Mouse (Mus musculus) MEL (cell line): Measurements from ENCODE around the gene Atp2a3. TPM values are rescaled to one million over a fixed set of nuclear protein-coding genes. Genes with fewer than 3 reads are reported as not detected.
A peak's percentile ranks its signal among the peaks of the same experiment; 100 is the strongest.

Experiments used
- DNase-seq: peaks from one replicate; pipeline ENCODE4 v3.0.0; 2011; ENCODE audit warnings: low read depth, low spot score
- H3K27ac ChIP-seq: 2 replicates; pipeline ENCODE4 v1.5.1; 2012; ENCODE audit warnings: low read depth, mild to moderate bottlenecking, control low read depth, low read length, moderate library complexity; ENCODE audit not compliant: control insufficient read depth
- H3K27me3 ChIP-seq, 2 experiments: fragments of 150-350 bp in 1 of 2; sonication (generic) in 1 of 2; 2 replicates each; pipeline ENCODE4 v1.6.1; 2012; ENCODE audit warnings: low read length in 2 of 2, mild to moderate bottlenecking in 2 of 2, improper control_type of control experiment in 1 of 2, moderate library complexity in 1 of 2; ENCODE audit not compliant: insufficient read depth in 2 of 2, control insufficient read depth in 1 of 2
- H3K36me3 ChIP-seq, 2 experiments: 2 replicates each; pipeline ENCODE4 v1.6.1; 2012 to 2014; ENCODE audit warnings: low read length in 2 of 2, improper control_type of control experiment in 1 of 2, inconsistent platforms in 1 of 2, mild to moderate bottlenecking in 1 of 2; ENCODE audit not compliant: insufficient read depth in 2 of 2, control insufficient read depth in 1 of 2
- H3K4me1 ChIP-seq, 2 experiments: fragments of 150-350 bp in 1 of 2; sonication (generic) in 1 of 2; 2 replicates each; pipeline ENCODE4 v1.6.1; 2012; ENCODE audit warnings: low read length in 2 of 2, improper control_type of control experiment in 1 of 2, mild to moderate bottlenecking in 1 of 2; ENCODE audit not compliant: insufficient read depth in 2 of 2, control insufficient read depth in 1 of 2
- H3K4me3 ChIP-seq, 2 experiments: fragments of 150-350 bp in 1 of 2; sonication (generic) in 1 of 2; 2 replicates each; pipeline ENCODE4 v1.5.1; 2012; ENCODE audit warnings: low read depth in 2 of 2, low read length in 2 of 2, mild to moderate bottlenecking in 2 of 2, moderate library complexity in 2 of 2, control low read depth in 1 of 2, improper control_type of control experiment in 1 of 2; ENCODE audit not compliant: control insufficient read depth in 1 of 2, insufficient read depth in 1 of 2
- H3K79me2 ChIP-seq: 2 replicates; pipeline ENCODE4 v1.6.1; 2012; ENCODE audit warnings: mild to moderate bottlenecking, low read length, moderate library complexity; ENCODE audit not compliant: control insufficient read depth, poor library complexity, insufficient read depth
- H3K9ac ChIP-seq: 2 replicates; pipeline ENCODE4 v1.6.1; 2012; ENCODE audit warnings: low read depth, mild to moderate bottlenecking, control low read depth, low read length, moderate library complexity; ENCODE audit not compliant: control insufficient read depth, poor library complexity, severe bottlenecking
- H3K9me3 ChIP-seq: fragments of 150-350 bp; sonication (generic); replicated peaks from 2 replicates; pipeline ENCODE4 v1.6.1; 2012; ENCODE audit warnings: mild to moderate bottlenecking, low read length, improper control_type of control experiment, moderate library complexity; ENCODE audit not compliant: insufficient read depth
- BHLHE40 ChIP-seq: IDR thresholded peaks from 2 replicates; pipeline ENCODE4 v1.6.1; 2012; ENCODE audit warnings: low read depth, mild to moderate bottlenecking, inconsistent platforms, low read length, improper control_type of control experiment, borderline replicate concordance
- CHD2 ChIP-seq: IDR thresholded peaks from 2 replicates; pipeline ENCODE4 v1.6.1; 2011; ENCODE audit warnings: low read length, improper control_type of control experiment
- CTCF ChIP-seq, 3 experiments: IDR thresholded peaks in 2 of 3; conservative IDR thresholded peaks in 1 of 3; 2 replicates each; pipeline ENCODE4 v1.5.1; 2011 to 2012; ENCODE audit warnings: low read length in 3 of 3, low read depth in 2 of 3, mild to moderate bottlenecking in 2 of 3, improper control_type of control experiment in 1 of 3, inconsistent platforms in 1 of 3, mixed read lengths in 1 of 3, moderate library complexity in 1 of 3; ENCODE audit not compliant: control insufficient read depth in 1 of 3, insufficient read depth in 1 of 3, poor library complexity in 1 of 3, severe bottlenecking in 1 of 3
- EP300 ChIP-seq, 2 experiments: IDR thresholded peaks; 2 replicates each; pipeline ENCODE4 v1.6.1; 2011; ENCODE audit warnings: improper control_type of control experiment in 2 of 2, low read length in 2 of 2, low read depth in 1 of 2, mild to moderate bottlenecking in 1 of 2
- GABPA ChIP-seq: IDR thresholded peaks from 2 replicates; pipeline ENCODE4 v1.6.1; 2012; ENCODE audit warnings: low read depth, mild to moderate bottlenecking, inconsistent platforms, low read length, improper control_type of control experiment, moderate library complexity
- GATA1 ChIP-seq: IDR thresholded peaks from 2 replicates; pipeline ENCODE4 v1.6.1; 2011; ENCODE audit warnings: low read depth, low read length, improper control_type of control experiment
- KAT2A ChIP-seq: conservative IDR thresholded peaks from 2 replicates; pipeline ENCODE4 v1.6.1; 2012; ENCODE audit warnings: low read depth, low read length, improper control_type of control experiment, inconsistent platforms
- MAFK ChIP-seq: IDR thresholded peaks from 2 replicates; pipeline ENCODE4 v1.6.1; 2011; ENCODE audit warnings: low read depth, mild to moderate bottlenecking, low read length, improper control_type of control experiment, borderline replicate concordance
- MAX ChIP-seq: IDR thresholded peaks from 2 replicates; pipeline ENCODE4 v1.6.1; 2011; ENCODE audit warnings: low read length, improper control_type of control experiment
- MAZ ChIP-seq: IDR thresholded peaks from 2 replicates; pipeline ENCODE4 v1.6.1; 2012; ENCODE audit warnings: low read depth, mild to moderate bottlenecking, inconsistent platforms, low read length, improper control_type of control experiment
- MEF2A ChIP-seq: IDR thresholded peaks from 2 replicates; pipeline ENCODE4 v1.6.1; 2014; ENCODE audit warnings: low read depth, mild to moderate bottlenecking, inconsistent platforms, low read length, improper control_type of control experiment; ENCODE audit not compliant: poor library complexity, insufficient replicate concordance, severe bottlenecking; ENCODE audit errors: extremely low read depth
- MYB ChIP-seq: IDR thresholded peaks from 2 replicates; pipeline ENCODE4 v1.6.1; 2011; ENCODE audit warnings: mild to moderate bottlenecking, low read depth, low read length, improper control_type of control experiment
- MYC ChIP-seq: IDR thresholded peaks from 2 replicates; pipeline ENCODE4 v1.6.1; 2011; ENCODE audit warnings: low read depth, mild to moderate bottlenecking, low read length, improper control_type of control experiment, moderate library complexity
- NELFE ChIP-seq: IDR thresholded peaks from 2 replicates; pipeline ENCODE4 v1.6.1; 2011; ENCODE audit warnings: low read depth, low read length, improper control_type of control experiment
- RAD21 ChIP-seq: IDR thresholded peaks from 2 replicates; pipeline ENCODE4 v1.6.1; 2011; ENCODE audit warnings: mild to moderate bottlenecking, low read depth, low read length, improper control_type of control experiment
- SIN3A ChIP-seq: IDR thresholded peaks from 2 replicates; pipeline ENCODE4 v1.6.1; 2012; ENCODE audit warnings: low read length, improper control_type of control experiment, inconsistent platforms
- SMC3 ChIP-seq: IDR thresholded peaks from 2 replicates; pipeline ENCODE4 v1.6.1; 2011; ENCODE audit warnings: low read depth, low read length, improper control_type of control experiment
- TAL1 ChIP-seq: IDR thresholded peaks from 2 replicates; pipeline ENCODE4 v1.6.1; 2012; ENCODE audit warnings: mild to moderate bottlenecking, inconsistent platforms, low read length, moderate library complexity, mixed read lengths
- TBP ChIP-seq: IDR thresholded peaks from 2 replicates; pipeline ENCODE4 v1.8.0; 2011; ENCODE audit warnings: low read depth, low read length, improper control_type of control experiment
- TCF12 ChIP-seq: IDR thresholded peaks from 2 replicates; pipeline ENCODE4 v1.6.1; 2014; ENCODE audit warnings: low read depth, mild to moderate bottlenecking, inconsistent platforms, low read length, improper control_type of control experiment, moderate library complexity
- UBTF ChIP-seq: IDR thresholded peaks from 2 replicates; pipeline ENCODE4 v1.6.1; 2012; ENCODE audit warnings: low read depth, mild to moderate bottlenecking, inconsistent platforms, low read length, improper control_type of control experiment, moderate library complexity, borderline replicate concordance; ENCODE audit not compliant: insufficient read depth
- USF1 ChIP-seq: IDR thresholded peaks from 2 replicates; pipeline ENCODE4 v1.6.1; 2014; ENCODE audit warnings: low read depth, mild to moderate bottlenecking, inconsistent platforms, low read length, improper control_type of control experiment, moderate library complexity
- USF2 ChIP-seq, 2 experiments: IDR thresholded peaks; 2 replicates each; pipeline ENCODE4 v1.6.1; 2011 to 2012; ENCODE audit warnings: improper control_type of control experiment in 2 of 2, low read length in 2 of 2, borderline replicate concordance in 1 of 2, inconsistent platforms in 1 of 2, low read depth in 1 of 2, mild to moderate bottlenecking in 1 of 2; ENCODE audit not compliant: insufficient read depth in 1 of 2
- ZC3H11A ChIP-seq: IDR thresholded peaks from 2 replicates; pipeline ENCODE4 v1.6.1; 2012; ENCODE audit warnings: low read depth, mild to moderate bottlenecking, inconsistent platforms, low read length, improper control_type of control experiment
- ZKSCAN1 ChIP-seq: IDR thresholded peaks from 2 replicates; pipeline ENCODE4 v1.6.1; 2012; ENCODE audit warnings: low read depth, mild to moderate bottlenecking, inconsistent platforms, low read length, improper control_type of control experiment, moderate library complexity
- ZMIZ1 ChIP-seq: IDR thresholded peaks from 2 replicates; pipeline ENCODE4 v1.6.1; 2012; ENCODE audit warnings: low read depth, mild to moderate bottlenecking, inconsistent platforms, low read length, improper control_type of control experiment, moderate library complexity
- polyA plus RNA-seq, 2 experiments: library from polyadenylated mRNA; stranded (reverse) in 1 of 2; unstranded in 1 of 2; fragments of >175 nt in 1 of 2; fragments of >200 nt in 1 of 2; gene quantifications; 2 replicates each; pipeline versions ENCODE4 v1.2.1 to v1.2.4; 2012; ENCODE audit warnings: low replicate concordance in 2 of 2, low read depth in 1 of 2; ENCODE audit not compliant: insufficient read length in 2 of 2, insufficient read depth in 1 of 2, missing spikeins in 1 of 2
- total RNA-seq: library from RNA; depleted of rRNA; stranded (reverse); fragments of 300-350 nt; gene quantifications from 2 replicates; pipeline ENCODE4 v1.2.3, GENCODE M21; 2012

The Atp2a3 gene
- total and polyA plus RNA-seq, 3 experiments, result 10.7 to 49.9 TPM; not detected in 1

DNA sequence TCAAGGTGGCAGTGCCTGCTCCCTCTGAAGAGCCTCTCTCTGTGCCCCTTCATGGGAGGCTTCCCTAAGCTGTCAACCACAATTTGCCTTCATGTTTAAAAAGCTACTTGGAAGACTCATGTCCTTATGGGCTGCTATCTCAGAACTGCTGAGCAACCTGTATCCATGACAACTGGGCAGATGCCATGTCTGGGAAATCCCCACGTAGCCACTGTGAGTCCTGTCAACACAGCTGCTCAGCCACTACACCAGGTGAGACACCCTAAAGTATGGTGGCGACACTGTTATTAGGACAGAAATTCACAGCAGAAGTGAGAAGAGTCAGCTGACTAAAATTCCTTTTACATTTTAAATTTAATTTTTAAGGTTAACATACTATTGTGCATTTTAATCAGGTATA, 32.5 kb upstream of the Atp2a3 start:
- DNase-seq, result peak; percentile 32
- Histone ChIP-seq H3K27ac (no peak overlapping the region), H3K4me1 (peaks cover 15 to 19% of the 10 kb centered on the region in 2 experiments), H3K27me3 (no peaks in the 10 kb centered on the region), H3K36me3 (peaks cover 0 to 18% of the 10 kb centered on the region in 2 experiments; a peak in 2 of 4 replicates), H3K9me3 (no peaks in the 10 kb centered on the region)
- TF ChIP-seq SIN3A (no peak), CTCF (IDR thresholded peaks at IDR 0.05 in 2 of 3, conservative IDR thresholded peaks at IDR 0.05 in 1 of 3; ENCODE audit: control insufficient read depth in 1 of 3, insufficient read depth in 1 of 3, low read depth in 2 of 3, low read length in 3 of 3, poor library complexity in 1 of 3, severe bottlenecking in 1 of 3) (no peak), ZC3H11A (no peak), ZKSCAN1 (no peak), TAL1 (no peak), NELFE (no peak), TCF12 (no peak), USF1 (no peak), GATA1 (no peak)
- TF ChIP-seq, all 39 proteins: peak for 0
- Histone ChIP-seq H3K9ac (no peak overlapping the region), H3K79me2 (no peaks in the 10 kb centered on the region), H3K4me3 (no peak overlapping the region)

DNA sequence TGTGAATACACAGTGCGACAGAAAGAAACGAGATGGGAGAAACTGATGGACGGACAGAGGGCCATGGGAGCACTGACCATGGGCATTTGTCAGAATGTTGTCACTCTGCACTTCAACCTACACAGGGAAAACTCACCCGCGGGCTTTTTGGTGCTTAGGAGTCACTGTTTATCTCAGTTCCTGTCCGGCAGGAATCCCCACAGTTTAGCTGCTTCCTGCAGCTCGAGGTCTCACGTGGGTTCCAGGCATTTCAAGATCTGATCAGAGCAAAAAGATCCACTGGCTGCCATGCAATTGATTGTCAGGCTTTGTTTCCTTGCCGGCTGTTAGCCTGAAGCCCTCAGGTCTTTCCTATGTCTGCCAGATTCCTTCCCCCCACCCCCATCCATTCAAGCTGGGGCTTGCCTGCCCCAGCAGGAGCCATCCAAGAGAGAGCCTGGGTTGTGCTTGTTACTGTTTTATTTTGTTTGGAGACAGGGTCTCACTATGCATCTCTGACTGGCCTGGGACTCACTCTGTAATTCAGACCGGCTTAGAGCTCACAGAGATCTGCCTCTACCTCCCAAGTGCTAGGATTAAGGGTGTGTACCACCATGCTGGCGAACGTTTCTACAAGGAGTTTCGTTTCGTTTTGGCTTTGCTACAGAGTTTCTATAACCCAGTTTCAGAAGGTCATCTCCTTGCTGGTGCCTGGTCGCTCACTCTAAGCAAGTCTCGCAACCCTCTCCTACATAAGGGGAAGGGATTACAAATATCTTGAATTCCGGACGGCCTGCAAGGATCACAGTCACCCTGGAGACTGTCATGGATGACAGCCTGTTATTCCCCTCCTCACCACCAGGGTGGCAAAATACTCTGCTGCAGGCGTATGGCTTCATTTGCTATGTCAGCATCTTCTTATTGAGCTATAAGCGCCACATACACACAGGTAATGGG, 20.5 kb upstream of the Atp2a3 start:
- Histone ChIP-seq H3K27ac (no peak overlapping the region), H3K27me3 (no peaks in the 10 kb centered on the region), H3K4me1 (peaks cover 3 to 12% of the 10 kb centered on the region in 2 experiments; a peak in 3 of 4 replicates), H3K79me2 (no peaks in the 10 kb centered on the region), H3K4me3 (peak overlapping the region; percentile 39 to 65), H3K9ac (peak overlapping the region; percentile 38), H3K36me3 (peaks cover 0 to 4% of the 10 kb centered on the region in 2 experiments; a peak in 2 of 4 replicates), H3K9me3 (no peaks in the 10 kb centered on the region)
- DNase-seq, result peak; percentile 75
- TF ChIP-seq CTCF (IDR thresholded peaks at IDR 0.05 in 2 of 3, conservative IDR thresholded peaks at IDR 0.05 in 1 of 3; ENCODE audit: control insufficient read depth in 1 of 3, insufficient read depth in 1 of 3, low read depth in 2 of 3, low read length in 3 of 3, poor library complexity in 1 of 3, severe bottlenecking in 1 of 3) (peak; percentile 39 to 90 (median 64)), TBP (no peak), SMC3 (peak; percentile 45), RAD21 (peak; percentile 29), NELFE (no peak), MAZ (no peak), MEF2A (no peak), GABPA (no peak), MYC (0 out of 2 replicates have a peak, but pooled peaks have one; percentile 23), MAFK (peak; percentile 98), UBTF (no peak), EP300 (IDR thresholded peaks at IDR 0.05; ENCODE audit: low read depth in 1 of 2, low read length in 2 of 2) (no peak), CHD2 (no peak), KAT2A (no peak), GATA1 (no peak), BHLHE40 (no peak), ZMIZ1 (no peak), USF2 (IDR thresholded peaks at IDR 0.05; ENCODE audit: borderline replicate concordance in 1 of 2, insufficient read depth in 1 of 2, low read depth in 1 of 2, low read length in 2 of 2) (no peak), MYB (no peak), MAX (no peak)
